Mouse (Mus musculus) MEL (cell line): ENCODE results near the gene Asnsd1. TPM values are rescaled to one million over a fixed set of nuclear protein-coding genes. Genes with fewer than 3 reads are reported as not detected.
"Not testable (repeated sequence)": the region's sequence is repeated elsewhere in the genome, so short reads cannot be mapped to it uniquely, and the experiment has no call there.

Experiments
- DNase-seq: peaks from one replicate; pipeline ENCODE4 v3.0.0; 2011; ENCODE audit warnings: low read depth, low spot score
- H3K27ac ChIP-seq: 2 replicates; pipeline ENCODE4 v1.5.1; 2012; ENCODE audit warnings: low read depth, mild to moderate bottlenecking, control low read depth, low read length, moderate library complexity; ENCODE audit not compliant: control insufficient read depth
- H3K27me3 ChIP-seq, 2 experiments: fragments of 150-350 bp in 1 of 2; sonication (generic) in 1 of 2; 2 replicates each; pipeline ENCODE4 v1.6.1; 2012; ENCODE audit warnings: low read length in 2 of 2, mild to moderate bottlenecking in 2 of 2, improper control_type of control experiment in 1 of 2, moderate library complexity in 1 of 2; ENCODE audit not compliant: insufficient read depth in 2 of 2, control insufficient read depth in 1 of 2
- H3K36me3 ChIP-seq, 2 experiments: 2 replicates each; pipeline ENCODE4 v1.6.1; 2012 to 2014; ENCODE audit warnings: low read length in 2 of 2, improper control_type of control experiment in 1 of 2, inconsistent platforms in 1 of 2, mild to moderate bottlenecking in 1 of 2; ENCODE audit not compliant: insufficient read depth in 2 of 2, control insufficient read depth in 1 of 2
- H3K4me1 ChIP-seq, 2 experiments: fragments of 150-350 bp in 1 of 2; sonication (generic) in 1 of 2; 2 replicates each; pipeline ENCODE4 v1.6.1; 2012; ENCODE audit warnings: low read length in 2 of 2, improper control_type of control experiment in 1 of 2, mild to moderate bottlenecking in 1 of 2; ENCODE audit not compliant: insufficient read depth in 2 of 2, control insufficient read depth in 1 of 2
- H3K4me3 ChIP-seq, 2 experiments: fragments of 150-350 bp in 1 of 2; sonication (generic) in 1 of 2; 2 replicates each; pipeline ENCODE4 v1.5.1; 2012; ENCODE audit warnings: low read depth in 2 of 2, low read length in 2 of 2, mild to moderate bottlenecking in 2 of 2, moderate library complexity in 2 of 2, control low read depth in 1 of 2, improper control_type of control experiment in 1 of 2; ENCODE audit not compliant: control insufficient read depth in 1 of 2, insufficient read depth in 1 of 2
- H3K79me2 ChIP-seq: 2 replicates; pipeline ENCODE4 v1.6.1; 2012; ENCODE audit warnings: mild to moderate bottlenecking, low read length, moderate library complexity; ENCODE audit not compliant: control insufficient read depth, poor library complexity, insufficient read depth
- H3K9ac ChIP-seq: 2 replicates; pipeline ENCODE4 v1.6.1; 2012; ENCODE audit warnings: low read depth, mild to moderate bottlenecking, control low read depth, low read length, moderate library complexity; ENCODE audit not compliant: control insufficient read depth, poor library complexity, severe bottlenecking
- H3K9me3 ChIP-seq: fragments of 150-350 bp; sonication (generic); replicated peaks from 2 replicates; pipeline ENCODE4 v1.6.1; 2012; ENCODE audit warnings: mild to moderate bottlenecking, low read length, improper control_type of control experiment, moderate library complexity; ENCODE audit not compliant: insufficient read depth
- BHLHE40 ChIP-seq: IDR thresholded peaks from 2 replicates; pipeline ENCODE4 v1.6.1; 2012; ENCODE audit warnings: low read depth, mild to moderate bottlenecking, inconsistent platforms, low read length, improper control_type of control experiment, borderline replicate concordance
- CHD2 ChIP-seq: IDR thresholded peaks from 2 replicates; pipeline ENCODE4 v1.6.1; 2011; ENCODE audit warnings: low read length, improper control_type of control experiment
- CTCF ChIP-seq, 3 experiments: IDR thresholded peaks in 2 of 3; conservative IDR thresholded peaks in 1 of 3; 2 replicates each; pipeline ENCODE4 v1.5.1; 2011 to 2012; ENCODE audit warnings: low read length in 3 of 3, low read depth in 2 of 3, mild to moderate bottlenecking in 2 of 3, improper control_type of control experiment in 1 of 3, inconsistent platforms in 1 of 3, mixed read lengths in 1 of 3, moderate library complexity in 1 of 3; ENCODE audit not compliant: control insufficient read depth in 1 of 3, insufficient read depth in 1 of 3, poor library complexity in 1 of 3, severe bottlenecking in 1 of 3
- E2F4 ChIP-seq: IDR thresholded peaks from 2 replicates; pipeline ENCODE4 v1.6.1; 2011; ENCODE audit warnings: low read depth, low read length, improper control_type of control experiment, borderline replicate concordance
- GABPA ChIP-seq: IDR thresholded peaks from 2 replicates; pipeline ENCODE4 v1.6.1; 2012; ENCODE audit warnings: low read depth, mild to moderate bottlenecking, inconsistent platforms, low read length, improper control_type of control experiment, moderate library complexity
- HCFC1 ChIP-seq: IDR thresholded peaks from 2 replicates; pipeline ENCODE4 v1.6.1; 2012; ENCODE audit warnings: low read depth, mild to moderate bottlenecking, inconsistent platforms, low read length, improper control_type of control experiment, moderate library complexity
- KAT2A ChIP-seq: conservative IDR thresholded peaks from 2 replicates; pipeline ENCODE4 v1.6.1; 2012; ENCODE audit warnings: low read depth, low read length, improper control_type of control experiment, inconsistent platforms
- NELFE ChIP-seq: IDR thresholded peaks from 2 replicates; pipeline ENCODE4 v1.6.1; 2011; ENCODE audit warnings: low read depth, low read length, improper control_type of control experiment
- SIN3A ChIP-seq: IDR thresholded peaks from 2 replicates; pipeline ENCODE4 v1.6.1; 2012; ENCODE audit warnings: low read length, improper control_type of control experiment, inconsistent platforms
- SMC3 ChIP-seq: IDR thresholded peaks from 2 replicates; pipeline ENCODE4 v1.6.1; 2011; ENCODE audit warnings: low read depth, low read length, improper control_type of control experiment
- TAL1 ChIP-seq: IDR thresholded peaks from 2 replicates; pipeline ENCODE4 v1.6.1; 2012; ENCODE audit warnings: mild to moderate bottlenecking, inconsistent platforms, low read length, moderate library complexity, mixed read lengths
- TCF12 ChIP-seq: IDR thresholded peaks from 2 replicates; pipeline ENCODE4 v1.6.1; 2014; ENCODE audit warnings: low read depth, mild to moderate bottlenecking, inconsistent platforms, low read length, improper control_type of control experiment, moderate library complexity
- ZKSCAN1 ChIP-seq: IDR thresholded peaks from 2 replicates; pipeline ENCODE4 v1.6.1; 2012; ENCODE audit warnings: low read depth, mild to moderate bottlenecking, inconsistent platforms, low read length, improper control_type of control experiment, moderate library complexity
- polyA plus RNA-seq, 2 experiments: library from polyadenylated mRNA; stranded (reverse) in 1 of 2; unstranded in 1 of 2; fragments of >175 nt in 1 of 2; fragments of >200 nt in 1 of 2; gene quantifications; 2 replicates each; pipeline versions ENCODE4 v1.2.1 to v1.2.4; 2012; ENCODE audit warnings: low replicate concordance in 2 of 2, low read depth in 1 of 2; ENCODE audit not compliant: insufficient read length in 2 of 2, insufficient read depth in 1 of 2, missing spikeins in 1 of 2
- total RNA-seq: library from RNA; depleted of rRNA; stranded (reverse); fragments of 300-350 nt; gene quantifications from 2 replicates; pipeline ENCODE4 v1.2.3, GENCODE M21; 2012

Asnsd1 gene
- total and polyA plus RNA-seq, 3 experiments: 62.2 to 79.7 TPM; not detected in 1

DNA sequence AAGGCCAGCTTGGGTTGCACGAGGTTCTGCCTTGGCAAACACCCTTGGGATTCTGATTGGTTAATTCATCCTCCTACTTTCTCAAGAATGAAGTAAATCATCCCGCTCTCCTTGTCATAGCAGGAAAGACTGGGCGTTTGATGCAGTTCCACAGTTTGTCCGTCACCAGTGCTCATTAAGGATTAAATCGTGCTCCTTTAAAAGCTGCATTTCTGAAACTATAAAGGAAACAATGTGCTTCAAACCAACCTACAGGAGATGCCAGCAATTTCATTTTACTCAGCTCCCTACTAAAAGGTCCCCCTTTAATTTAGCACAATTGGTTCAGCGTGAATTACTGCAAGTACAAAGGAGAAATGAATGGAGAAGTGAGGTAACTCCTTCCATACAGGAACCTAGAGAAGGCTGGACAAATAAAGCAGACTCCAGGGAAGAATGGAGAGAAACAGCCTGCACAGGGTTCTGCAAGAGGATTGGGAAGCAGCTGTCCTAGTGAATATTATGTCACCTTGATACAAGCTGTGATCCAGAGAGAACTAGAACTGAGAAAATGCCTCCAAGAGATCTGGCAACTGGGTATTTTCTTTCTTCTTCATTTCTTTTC is 31.6 kb upstream of the Asnsd1 start:
- Histone ChIP-seq H3K9me3 (no peaks in the 10 kb centered on the region), H3K4me1 (no peaks in the 10 kb centered on the region), H3K9ac (no peak overlapping the region), H3K36me3 (no peaks in the 10 kb centered on the region), H3K4me3 (no peak overlapping the region), H3K79me2 (no peaks in the 10 kb centered on the region), H3K27me3 (no peaks in the 10 kb centered on the region), H3K27ac (no peak overlapping the region)
- no peak for DNase-seq
- TF ChIP-seq CTCF (IDR thresholded peaks at IDR 0.05 in 2 of 3, conservative IDR thresholded peaks at IDR 0.05 in 1 of 3; ENCODE audit: control insufficient read depth in 1 of 3, insufficient read depth in 1 of 3, low read depth in 2 of 3, low read length in 3 of 3, poor library complexity in 1 of 3, severe bottlenecking in 1 of 3) (no peak), TAL1 (no peak), SIN3A (no peak), SMC3 (no peak), CHD2 (no peak), TCF12 (no peak), E2F4 (no peak), BHLHE40 (no peak), NELFE (no peak)

- H3K9me3 ChIP-seq: no peaks in the 10 kb centered on the region
- H3K9ac ChIP-seq: no peak overlapping the region
- no peaks in the 10 kb centered on the region for H3K27me3 ChIP-seq
- H3K27ac ChIP-seq: no peak overlapping the region
- H3K4me3 ChIP-seq: no peak overlapping the region
- no peak for DNase-seq
- no peak for TF ChIP-seq GABPA
- TF ChIP-seq KAT2A: no peak
- no peak for TF ChIP-seq HCFC1
- no peak for TF ChIP-seq SIN3A
- TF ChIP-seq CTCF (IDR thresholded peaks at IDR 0.05 in 2 of 3, conservative IDR thresholded peaks at IDR 0.05 in 1 of 3; ENCODE audit: control insufficient read depth in 1 of 3, insufficient read depth in 1 of 3, low read depth in 2 of 3, low read length in 3 of 3, poor library complexity in 1 of 3, severe bottlenecking in 1 of 3): no peak
- TF ChIP-seq ZKSCAN1: no peak
- no peak for TF ChIP-seq BHLHE40
- H3K36me3 ChIP-seq: no peaks in the 10 kb centered on the region
- H3K79me2 ChIP-seq: no peaks in the 10 kb centered on the region
- H3K4me1 ChIP-seq: no peaks in the 10 kb centered on the region
Observed at GRCm38 (mm10) chr1:53377731-53378130, 25.2 kb upstream of the Asnsd1 start.

DNA sequence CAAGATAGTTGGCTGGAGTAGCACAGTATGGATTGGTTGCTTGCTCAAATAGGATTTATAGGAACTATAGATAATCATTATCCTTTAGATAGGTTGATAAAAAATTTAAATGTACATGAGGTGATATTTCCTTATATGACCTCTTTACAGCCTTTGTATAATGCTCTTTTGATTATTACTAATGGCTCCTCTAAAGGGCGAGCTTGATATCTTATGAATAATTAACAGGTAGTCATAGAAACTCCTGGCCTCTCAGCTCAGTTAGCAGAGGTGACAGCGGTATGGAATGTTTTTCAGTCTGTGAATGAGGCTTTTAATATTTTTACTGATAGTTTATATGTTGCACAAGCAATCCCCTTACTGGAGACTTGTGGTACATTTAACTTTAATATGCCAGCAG is 23.4 kb upstream of the Asnsd1 start:
- not testable (repeated sequence) for H3K27me3 ChIP-seq, H3K27ac ChIP-seq, H3K4me1 ChIP-seq, H3K9ac ChIP-seq, DNase-seq, H3K79me2 ChIP-seq, H3K36me3 ChIP-seq, H3K4me3 ChIP-seq, H3K9me3 ChIP-seq
